Mouse (Mus musculus) spleen, adult 2 months (tissue): ENCODE data around the gene Acadl.

Experiments
- CTCF ChIP-seq: fragments of 200-500 bp; IDR thresholded peaks from 2 replicates; pipeline ENCODE4 v1.5.1; 2011; ENCODE audit warnings: mild to moderate bottlenecking, inconsistent platforms; ENCODE audit not compliant: insufficient read depth, insufficient read length, insufficient replicate concordance; ENCODE audit errors: extremely low read depth
- POLR2A ChIP-seq: fragments of 200-500 bp; IDR thresholded peaks from 2 replicates; pipeline ENCODE4 v1.6.1; 2011; ENCODE audit warnings: low read depth, low read length, inconsistent platforms

- TF ChIP-seq CTCF (no peak), POLR2A (no peak)
Measured at GRCm38 (mm10) chr1:66880217-66880616, 17.1 kb upstream of the Acadl start.
